Mouse (Mus musculus) embryonic fibroblast, embryonic 13.5 days (primary cell): ENCODE measurements around the gene Sorcs2. TPM values are rescaled to one million over a fixed set of nuclear protein-coding genes. Genes with fewer than 3 reads are reported as not detected.

ENCODE experiments used
- H3K27ac ChIP-seq: 2 replicates; pipeline ENCODE4 v1.5.1; 2012; ENCODE audit warnings: low read length, control low read depth, inconsistent platforms; ENCODE audit not compliant: insufficient read depth
- H3K4me1 ChIP-seq: 2 replicates; pipeline ENCODE4 v1.6.1; 2011; ENCODE audit warnings: low read length; ENCODE audit not compliant: control insufficient read depth, insufficient read depth
- H3K4me3 ChIP-seq: 2 replicates; pipeline ENCODE4 v1.5.1; 2011; ENCODE audit warnings: mild to moderate bottlenecking, control low read depth, low read length; ENCODE audit not compliant: insufficient read depth
- CTCF ChIP-seq: IDR thresholded peaks from 2 replicates; pipeline ENCODE4 v1.5.1; 2011; ENCODE audit warnings: mild to moderate bottlenecking, control low read depth, low read length, moderate library complexity, borderline replicate concordance; ENCODE audit not compliant: insufficient read depth
- POLR2A ChIP-seq: IDR thresholded peaks from 2 replicates; pipeline ENCODE4 v1.6.1; 2011; ENCODE audit warnings: low read depth, mild to moderate bottlenecking, control low read depth, low read length, moderate library complexity
- polyA plus RNA-seq: library from polyadenylated mRNA; stranded (reverse); fragments of >200 nt; gene quantifications from 2 replicates; pipeline ENCODE4 v1.2.4, GENCODE M21; 2011; ENCODE audit warnings: low read depth; ENCODE audit not compliant: missing spikeins, insufficient read length

The Sorcs2 gene
- polyA plus RNA-seq, 1 experiment: 67.1 TPM

GRCm38 (mm10) chr5:36139766-36140165, 258.2 kb downstream of the Sorcs2 start:
- TF ChIP-seq POLR2A: no peak
- TF ChIP-seq CTCF: no peak
- H3K4me3 ChIP-seq: no peak overlapping the region
- no peaks in the 10 kb centered on the region for H3K4me1 ChIP-seq
- H3K27ac ChIP-seq: no peak overlapping the region

- Histone ChIP-seq H3K4me3 (no peak overlapping the region), H3K27ac (no peak overlapping the region), H3K4me1 (peaks cover 6% of the 10 kb centered on the region)
- TF ChIP-seq POLR2A (no peak), CTCF (0 out of 2 replicates have a peak, but pooled peaks have one; percentile 12)
These were observed 261.9 kb downstream of the Sorcs2 start for GRCm38 (mm10) chr5:36135874-36136542.

- Histone ChIP-seq H3K4me1 (peaks cover 6% of the 10 kb centered on the region), H3K27ac (no peak overlapping the region), H3K4me3 (no peak overlapping the region)
- no peak for TF ChIP-seq CTCF
These were observed 263.6 kb downstream of the Sorcs2 start for GRCm38 (mm10) chr5:36134302-36134701.

- H3K27ac ChIP-seq: no peak overlapping the region
- TF ChIP-seq CTCF (no peak), POLR2A (no peak)
- H3K4me3 ChIP-seq: no peak overlapping the region
- peaks cover 6% of the 10 kb centered on the region for H3K4me1 ChIP-seq
These were observed 264.0 kb downstream of the Sorcs2 start for GRCm38 (mm10) chr5:36133893-36134292.

GRCm38 (mm10) chr5:36130393-36131011, 267.4 kb downstream of the Sorcs2 start:
- TF ChIP-seq CTCF (no peak), POLR2A (no peak)
- Histone ChIP-seq H3K4me3 (no peak overlapping the region), H3K4me1 (peaks cover 6% of the 10 kb centered on the region), H3K27ac (no peak overlapping the region)

- Histone ChIP-seq H3K4me1 (peaks cover 6% of the 10 kb centered on the region), H3K27ac (no peak overlapping the region), H3K4me3 (no peak overlapping the region)
- TF ChIP-seq CTCF: no peak
- no peak for TF ChIP-seq POLR2A
These were observed 268.3 kb downstream of the Sorcs2 start for GRCm38 (mm10) chr5:36129661-36130060.

- TF ChIP-seq CTCF: no peak
- no peak for TF ChIP-seq POLR2A
- no peaks in the 10 kb centered on the region; the same call in 1 of the 2 replicates for H3K4me1 ChIP-seq
- H3K4me3 ChIP-seq: no peak overlapping the region
- no peak overlapping the region for H3K27ac ChIP-seq
These were observed 269.4 kb downstream of the Sorcs2 start for GRCm38 (mm10) chr5:36128513-36128912.

GRCm38 (mm10) chr5:36124993-36125392, 272.9 kb downstream of the Sorcs2 start:
- no peak overlapping the region for H3K27ac ChIP-seq
- no peak overlapping the region for H3K4me3 ChIP-seq
- no peaks in the 10 kb centered on the region for H3K4me1 ChIP-seq
- no peak for TF ChIP-seq CTCF

- TF ChIP-seq POLR2A (no peak), CTCF (no peak)
- no peaks in the 10 kb centered on the region for H3K4me1 ChIP-seq
- no peak overlapping the region for H3K27ac ChIP-seq
- H3K4me3 ChIP-seq: no peak overlapping the region
These were observed 275.0 kb downstream of the Sorcs2 start for GRCm38 (mm10) chr5:36122987-36123386.

GRCm38 (mm10) chr5:36120931-36121341, 277.0 kb downstream of the Sorcs2 start:
- no peak overlapping the region for H3K4me3 ChIP-seq
- no peak overlapping the region for H3K27ac ChIP-seq
- H3K4me1 ChIP-seq: no peaks in the 10 kb centered on the region
- TF ChIP-seq CTCF (no peak), POLR2A (no peak)
